Mouse (Mus musculus) embryonic facial prominence, embryonic 13.5 days (tissue): ENCODE measurements at regions not wholly inside any gene's neighbourhood (a gene's known extent, or its start where the extent isn't known, plus 50 kb on each side); places are given as distances from the start of the nearest gene placed in this dataset.

Experiments used
- ATAC-seq: fragments of 200-750 bp; cut with Nextera tagmentation; 2 replicates; pipeline ENCODE4 v1.8.0; 2017; ENCODE audit warnings: low read depth; ENCODE audit not compliant: insufficient number of reproducible peaks, insufficient read depth, low FRiP score, low TSS enrichment
- H3K27ac ChIP-seq: fragments of 300-500 bp; sonication (generic); 2 replicates; pipeline ENCODE4 v1.5.1; 2015; ENCODE audit warnings: moderate library complexity, mild to moderate bottlenecking, inconsistent platforms
- H3K27me3 ChIP-seq: fragments of 300-500 bp; sonication (generic); 2 replicates; pipeline ENCODE4 v1.6.1; 2015; ENCODE audit warnings: mild to moderate bottlenecking, inconsistent platforms
- H3K36me3 ChIP-seq: fragments of 300-500 bp; sonication (generic); 2 replicates; pipeline ENCODE4 v1.6.1; 2015; ENCODE audit warnings: mild to moderate bottlenecking, inconsistent platforms
- H3K4me1 ChIP-seq: fragments of 300-500 bp; sonication (generic); 2 replicates; pipeline ENCODE4 v1.6.1; 2015; ENCODE audit warnings: inconsistent platforms
- H3K4me2 ChIP-seq: fragments of 300-500 bp; sonication (generic); 2 replicates; pipeline ENCODE4 v1.6.1; 2015; ENCODE audit warnings: moderate library complexity, mild to moderate bottlenecking, inconsistent platforms
- H3K4me3 ChIP-seq: fragments of 300-500 bp; sonication (generic); 2 replicates; pipeline ENCODE4 v1.5.1; 2015; ENCODE audit warnings: mild to moderate bottlenecking, inconsistent platforms
- H3K9ac ChIP-seq: fragments of 300-500 bp; sonication (generic); 2 replicates; pipeline ENCODE4 v1.6.1; 2015; ENCODE audit warnings: mild to moderate bottlenecking, inconsistent platforms
- H3K9me3 ChIP-seq: fragments of 300-500 bp; sonication (generic); 2 replicates; pipeline ENCODE4 v1.6.1; 2016; ENCODE audit warnings: inconsistent platforms
- WGBS: fragments of 180-500 bp; shearing (Covaris S2); methylation state at CpG from one replicate; pipeline ENCODE4 v1.1.7; 2015; ENCODE audit warnings: mixed read lengths; 5-methylcytosine and 5-hydroxymethylcytosine counted together

GRCm38 (mm10) chr16:95778845-95779722 lies 77.2 kb downstream of the Ets2 start:
- H3K9me3 ChIP-seq: no peaks in the 10 kb centered on the region
- H3K36me3 ChIP-seq: no peaks in the 10 kb centered on the region
- no peaks in the 10 kb centered on the region for H3K27me3 ChIP-seq
- ATAC-seq: no peak
- H3K4me3 ChIP-seq: no peak overlapping the region
- H3K9ac ChIP-seq: no peak overlapping the region
- peaks cover 24% of the 10 kb centered on the region; the same call in 1 of the 2 replicates for H3K4me1 ChIP-seq
- peak overlapping the region; percentile 33; the same call in 1 of the 2 replicates for H3K27ac ChIP-seq
- 82% methylated on average over 6 of the region's 6 CpGs for WGBS
- H3K4me2 ChIP-seq: no peak overlapping the region

- H3K9me3 ChIP-seq: no peaks in the 10 kb centered on the region
- 38% methylated on average over 4 of the region's 4 CpGs for WGBS
- H3K27ac ChIP-seq: peak overlapping the region; percentile 24; the same call in 1 of the 2 replicates
Observed at GRCm38 (mm10) chr16:95778173-95778572, 76.3 kb downstream of the Ets2 start.

GRCm38 (mm10) chr16:95776610-95777363 lies 74.9 kb downstream of the Ets2 start:
- Histone ChIP-seq H3K4me2 (no peak overlapping the region), H3K4me1 (peaks cover 27% of the 10 kb centered on the region; the same call in 1 of the 2 replicates), H3K4me3 (no peak overlapping the region), H3K9me3 (no peaks in the 10 kb centered on the region), H3K9ac (no peak overlapping the region), H3K27ac (no peak overlapping the region), H3K36me3 (no peaks in the 10 kb centered on the region), H3K27me3 (no peaks in the 10 kb centered on the region)
- WGBS: 91% methylated on average over 10 of the region's 10 CpGs
- ATAC-seq: no peak

More at GRCm38 (mm10) chr16:95778173-95778572, 76.3 kb downstream of the Ets2 start:
- Histone ChIP-seq H3K27me3 (no peaks in the 10 kb centered on the region), H3K4me1 (peaks cover 27% of the 10 kb centered on the region; the same call in 1 of the 2 replicates), H3K4me2 (no peak overlapping the region), H3K4me3 (no peak overlapping the region), H3K36me3 (no peaks in the 10 kb centered on the region), H3K9ac (no peak overlapping the region)
- no peak for ATAC-seq

GRCm38 (mm10) chr16:95776010-95776409 lies 74.1 kb downstream of the Ets2 start:
- no peak overlapping the region for H3K27ac ChIP-seq
- no peaks in the 10 kb centered on the region for H3K27me3 ChIP-seq
- no peak overlapping the region for H3K9ac ChIP-seq
- no peak overlapping the region for H3K4me2 ChIP-seq
- 86% methylated on average over 1 of the region's 1 CpGs for WGBS
- no peaks in the 10 kb centered on the region for H3K36me3 ChIP-seq
- peaks cover 27% of the 10 kb centered on the region; the same call in 1 of the 2 replicates for H3K4me1 ChIP-seq
- H3K4me3 ChIP-seq: no peak overlapping the region
- ATAC-seq: no peak
- no peaks in the 10 kb centered on the region for H3K9me3 ChIP-seq

- Histone ChIP-seq H3K9me3 (no peaks in the 10 kb centered on the region), H3K9ac (no peak overlapping the region), H3K27ac (no peak overlapping the region), H3K4me1 (peaks cover 24% of the 10 kb centered on the region; the same call in 1 of the 2 replicates), H3K36me3 (no peaks in the 10 kb centered on the region), H3K27me3 (no peaks in the 10 kb centered on the region), H3K4me2 (no peak overlapping the region), H3K4me3 (no peak overlapping the region)
- no peak for ATAC-seq
- 76% methylated on average over 5 of the region's 5 CpGs for WGBS
Observed at GRCm38 (mm10) chr16:95775361-95775760, 73.5 kb downstream of the Ets2 start.

- H3K4me1 ChIP-seq: peaks cover 24% of the 10 kb centered on the region
- WGBS: 95% methylated on average over 3 of the region's 3 CpGs
- H3K9ac ChIP-seq: no peak overlapping the region
- H3K27ac ChIP-seq: no peak overlapping the region
- H3K9me3 ChIP-seq: no peaks in the 10 kb centered on the region
- no peak overlapping the region for H3K4me3 ChIP-seq
- H3K27me3 ChIP-seq: no peaks in the 10 kb centered on the region
- no peaks in the 10 kb centered on the region for H3K36me3 ChIP-seq
- no peak for ATAC-seq
- no peak overlapping the region for H3K4me2 ChIP-seq
Observed at GRCm38 (mm10) chr16:95773151-95773550, 71.3 kb downstream of the Ets2 start.
